Mouse (Mus musculus): Measurements from ENCODE around the gene Eea1. TPM values are rescaled to one million over a fixed set of nuclear protein-coding genes. Genes with fewer than 3 reads are reported as not detected.
A peak's percentile ranks its signal among the peaks of the same experiment; 100 is the strongest.
"Not testable (repeated sequence)": the region's sequence is repeated elsewhere in the genome, so short reads cannot be mapped to it uniquely, and the experiment has no call there.

Eea1 gene
- polyA plus RNA-seq, 1 experiment from 2014 or later, result 15.9 TPM

DNA sequence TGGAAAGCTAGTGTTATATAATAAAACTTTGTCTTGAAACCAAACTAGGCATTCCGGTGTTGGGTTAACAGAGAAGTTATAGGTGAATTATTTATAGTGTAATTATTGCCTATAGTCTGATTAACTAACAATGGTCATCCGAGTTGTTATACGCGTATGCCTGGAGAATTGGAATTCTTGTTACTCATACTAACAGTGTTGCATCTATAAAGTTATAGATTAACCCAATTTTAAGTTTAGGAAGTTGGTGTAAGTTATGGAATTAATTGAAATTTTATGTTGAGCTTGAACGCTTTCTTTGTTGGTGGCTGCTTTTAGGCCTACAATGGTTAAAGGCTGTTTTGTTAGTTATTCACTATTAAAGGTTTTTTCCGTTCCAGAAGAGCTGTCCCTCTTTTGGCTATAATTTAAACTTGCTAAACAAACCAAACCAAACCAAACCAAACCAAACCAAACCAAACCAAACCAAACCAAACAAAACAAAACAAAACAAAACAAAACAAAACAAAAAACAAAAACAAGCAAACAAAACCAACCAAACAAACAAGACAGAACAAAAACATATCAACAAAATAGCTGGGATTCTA, 137.1 kb downstream of the Eea1 start:
- WGBS, result 86% methylated on average over 6 of the region's 6 CpGs

DNA sequence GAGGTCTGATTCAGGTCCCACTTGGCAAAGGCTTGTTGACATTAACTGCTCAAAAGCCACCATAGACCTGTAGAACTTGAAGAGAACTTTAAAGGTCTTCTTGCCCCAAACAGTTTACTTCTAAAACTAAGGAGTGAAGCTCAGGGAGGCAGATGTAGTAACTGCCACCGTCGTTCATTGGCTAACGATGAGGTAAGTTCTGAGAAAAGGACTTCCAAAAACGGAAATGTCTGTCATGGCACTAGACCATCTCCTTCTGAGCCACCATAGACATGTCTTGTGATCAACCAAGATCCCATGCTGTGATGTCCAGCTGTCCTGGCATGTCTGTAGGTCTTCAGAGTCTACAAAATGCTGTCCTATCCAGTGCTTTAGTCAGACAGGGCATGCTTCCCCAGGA, 139.4 kb downstream of the Eea1 start:
- no peak for ATAC-seq (ENCODE audit: low FRiP score, low read depth)
- Histone ChIP-seq H3K27me3 (replicated peaks) (no peaks in the 10 kb centered on the region), H3K4me1 (peaks cover 7% of the 10 kb centered on the region; the same call in 1 of the 2 replicates), H3K9me3 (no peaks in the 10 kb centered on the region), H3K4me2 (replicated peaks) (no peak overlapping the region), H3K36me3 (no peaks in the 10 kb centered on the region), H3K27ac (no peak overlapping the region), H3K9ac (no peak overlapping the region), H3K4me3 (no peak overlapping the region)
- WGBS, result 94% methylated on average over 4 of the region's 4 CpGs

More for the DNA sequence above, 137.1 kb downstream of the Eea1 start:
- H3K4me3 ChIP-seq; H3K36me3 ChIP-seq; H3K9ac ChIP-seq; H3K27me3 ChIP-seq (replicated peaks); H3K4me1 ChIP-seq; H3K9me3 ChIP-seq; H3K4me2 ChIP-seq (replicated peaks); H3K27ac ChIP-seq: not testable (repeated sequence)
- peak; percentile 100 for ATAC-seq (ENCODE audit: low FRiP score, low read depth)

DNA sequence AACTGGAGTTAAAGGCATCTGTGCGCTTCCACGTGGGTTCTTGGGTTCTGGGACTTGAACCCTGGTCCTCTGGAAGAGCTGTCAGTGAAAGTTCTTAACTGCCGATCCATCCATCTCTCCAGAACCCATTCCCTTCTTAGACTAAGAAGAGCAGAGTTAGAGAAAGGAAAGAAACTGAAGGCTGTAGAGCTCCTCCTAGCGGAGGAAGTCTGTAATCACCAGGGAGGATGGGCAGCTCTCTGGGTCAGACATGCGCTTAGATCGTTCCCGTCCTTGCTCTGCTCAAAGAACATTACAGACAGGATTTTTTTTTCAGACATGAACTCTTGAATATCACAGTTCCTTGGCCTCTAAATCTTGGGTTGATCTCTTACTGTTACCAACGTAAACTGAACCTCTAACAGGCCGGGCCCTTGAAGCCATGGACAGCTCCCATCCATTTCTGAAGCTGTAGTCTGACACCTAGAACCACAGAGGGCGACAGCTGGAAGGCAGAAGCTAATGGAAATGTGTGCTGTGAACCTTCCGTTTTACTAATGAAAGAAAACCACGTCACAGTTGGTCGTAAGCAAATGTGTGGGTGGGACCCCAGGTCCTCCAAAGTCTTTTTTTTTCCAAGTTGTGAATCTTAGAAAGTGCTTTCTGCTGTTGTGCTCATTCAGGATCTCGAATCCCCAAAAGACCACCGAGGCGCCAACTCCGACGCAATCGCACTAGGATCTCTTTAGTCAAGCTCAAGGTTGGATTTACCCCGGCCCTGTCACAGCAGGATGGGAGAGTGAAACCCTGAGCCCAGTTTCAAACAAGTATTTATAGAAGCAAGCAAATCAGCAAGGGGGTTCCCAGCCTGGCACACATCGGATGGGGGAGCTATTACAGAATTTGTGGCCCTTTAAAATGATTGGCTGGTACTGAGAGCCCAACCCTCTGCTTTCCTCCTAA, 140.3 kb downstream of the Eea1 start:
- H3K4me3 ChIP-seq, result no peak overlapping the region
- peaks cover 7% of the 10 kb centered on the region; the same call in 1 of the 2 replicates for H3K4me1 ChIP-seq
- no peak overlapping the region for H3K4me2 ChIP-seq (replicated peaks)
- no peak for ATAC-seq (ENCODE audit: low FRiP score, low read depth)
- H3K9ac ChIP-seq, result no peak overlapping the region
- H3K9me3 ChIP-seq, result no peaks in the 10 kb centered on the region
- H3K36me3 ChIP-seq, result no peaks in the 10 kb centered on the region
- WGBS, result 68% methylated on average over 21 of the region's 21 CpGs
- H3K27me3 ChIP-seq (replicated peaks), result no peaks in the 10 kb centered on the region
- H3K27ac ChIP-seq, result no peak overlapping the region

DNA sequence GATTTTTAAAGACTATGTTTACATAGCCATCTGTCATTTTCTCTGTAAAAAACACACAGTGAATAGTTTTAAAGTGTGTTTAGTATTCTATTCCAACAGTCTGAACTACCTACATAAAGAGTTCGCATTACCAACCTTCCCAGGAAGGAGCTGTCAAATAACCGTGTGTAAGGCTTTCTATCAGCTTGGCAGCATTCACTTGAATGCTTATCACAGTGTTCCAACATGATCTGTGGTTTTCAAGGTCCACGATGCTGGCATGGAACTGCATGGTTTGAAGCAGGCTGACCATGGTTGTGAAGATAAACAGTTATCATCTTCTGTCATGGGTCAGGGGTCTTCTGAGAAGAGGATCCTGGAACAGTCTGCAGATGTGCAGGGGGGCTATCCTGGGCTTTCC, 141.8 kb downstream of the Eea1 start:
- Histone ChIP-seq H3K36me3 (no peaks in the 10 kb centered on the region), H3K4me3 (no peak overlapping the region), H3K27me3 (replicated peaks) (no peaks in the 10 kb centered on the region), H3K27ac (no peak overlapping the region), H3K4me2 (replicated peaks) (no peak overlapping the region), H3K4me1 (no peaks in the 10 kb centered on the region), H3K9me3 (no peaks in the 10 kb centered on the region), H3K9ac (no peak overlapping the region)
- no peak for ATAC-seq (ENCODE audit: low FRiP score, low read depth)
- 88% methylated on average over 3 of the region's 3 CpGs for WGBS

DNA sequence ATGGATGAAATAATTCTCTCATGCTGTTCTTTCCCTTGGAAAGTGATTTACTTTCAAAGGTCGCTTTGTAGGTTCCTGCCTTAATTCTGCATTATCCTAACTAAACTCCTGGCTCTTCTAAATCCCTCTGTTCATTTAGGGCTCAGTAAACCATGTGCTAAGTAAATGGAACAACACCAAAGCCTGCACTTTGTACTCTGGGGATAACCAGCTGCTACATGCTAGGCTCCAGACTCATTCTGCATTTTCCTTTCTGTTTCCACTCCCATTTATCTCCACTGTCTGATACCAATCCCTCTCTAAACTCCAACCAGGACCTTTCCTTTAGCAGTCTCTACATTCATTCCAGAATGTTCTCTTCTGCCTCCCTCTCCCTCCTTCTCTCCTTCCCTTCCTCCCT, 149.3 kb downstream of the Eea1 start:
- no peaks in the 10 kb centered on the region for H3K36me3 ChIP-seq
- no peak overlapping the region for H3K9ac ChIP-seq
- no peak overlapping the region for H3K27ac ChIP-seq
- no peaks in the 10 kb centered on the region for H3K27me3 ChIP-seq (replicated peaks)
- ATAC-seq (ENCODE audit: low FRiP score, low read depth), result no peak
- 76% methylated on average over 1 of the region's 1 CpGs for WGBS
- H3K4me2 ChIP-seq (replicated peaks), result no peak overlapping the region
- no peaks in the 10 kb centered on the region for H3K9me3 ChIP-seq
- no peaks in the 10 kb centered on the region for H3K4me1 ChIP-seq
- H3K4me3 ChIP-seq, result no peak overlapping the region

DNA sequence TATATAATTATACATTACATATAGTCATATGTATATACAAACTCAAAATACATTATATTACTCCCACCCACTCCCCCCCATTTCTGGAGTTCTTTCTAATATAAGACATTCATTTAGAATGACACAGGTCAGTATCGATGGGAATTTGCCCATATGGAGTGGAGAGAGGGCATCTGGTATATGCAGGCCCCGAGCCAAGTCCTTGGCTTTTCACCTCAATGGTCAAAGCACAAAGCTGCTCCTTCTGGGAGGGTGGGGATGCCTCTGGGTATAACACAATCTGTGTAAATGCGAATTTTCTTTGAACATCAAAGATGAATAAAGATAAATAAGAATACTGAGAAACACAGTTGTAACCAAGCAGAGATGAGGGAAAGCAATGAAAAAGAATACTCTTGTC, 149.9 kb downstream of the Eea1 start:
- H3K4me3 ChIP-seq, result no peak overlapping the region
- H3K9me3 ChIP-seq, result no peaks in the 10 kb centered on the region
- no peaks in the 10 kb centered on the region for H3K27me3 ChIP-seq (replicated peaks)
- no peak overlapping the region for H3K4me2 ChIP-seq (replicated peaks)
- WGBS, result 73% methylated on average over 3 of the region's 3 CpGs
- H3K27ac ChIP-seq, result no peak overlapping the region
- H3K36me3 ChIP-seq, result no peaks in the 10 kb centered on the region
- ATAC-seq (ENCODE audit: low FRiP score, low read depth), result no peak
- no peaks in the 10 kb centered on the region for H3K4me1 ChIP-seq
- no peak overlapping the region for H3K9ac ChIP-seq

DNA sequence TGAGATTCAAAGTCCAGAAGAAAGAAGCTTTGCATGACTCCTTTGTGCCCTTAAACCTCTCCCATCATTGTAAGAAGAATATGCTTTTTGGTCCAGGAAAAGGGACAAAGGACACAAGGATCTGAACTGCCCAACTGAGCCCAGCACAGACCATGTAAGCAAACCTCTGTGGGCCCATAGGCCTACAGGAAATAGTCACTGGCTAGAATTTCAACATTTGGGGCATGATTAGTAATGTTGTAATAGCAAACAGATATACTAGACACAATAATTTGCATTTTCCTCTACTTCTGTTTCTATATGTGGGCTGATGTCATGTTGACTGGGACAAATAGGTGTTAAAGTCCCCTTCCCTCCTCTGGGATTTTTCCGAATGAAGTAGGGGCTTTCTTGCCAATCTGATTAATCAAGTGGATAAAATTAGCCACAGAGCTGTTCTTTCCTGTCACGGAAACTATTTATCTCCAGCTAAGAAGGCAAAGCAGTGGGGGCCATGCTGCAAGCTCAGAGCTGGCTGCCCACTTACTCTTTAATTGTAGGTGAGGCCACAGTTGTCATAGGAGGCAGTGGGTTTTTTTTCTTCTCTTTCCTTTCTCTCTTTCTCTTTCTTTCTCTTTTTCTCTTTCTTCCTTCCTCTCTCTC, 153.6 kb downstream of the Eea1 start:
- H3K27ac ChIP-seq, result no peak overlapping the region
- no peaks in the 10 kb centered on the region for H3K36me3 ChIP-seq
- ATAC-seq (ENCODE audit: low FRiP score, low read depth), result no peak
- H3K9me3 ChIP-seq, result no peaks in the 10 kb centered on the region
- H3K9ac ChIP-seq, result no peak overlapping the region
- H3K27me3 ChIP-seq (replicated peaks), result no peaks in the 10 kb centered on the region
- WGBS, result 47% methylated on average over 2 of the region's 2 CpGs
- no peaks in the 10 kb centered on the region for H3K4me1 ChIP-seq
- H3K4me3 ChIP-seq, result no peak overlapping the region
- no peak overlapping the region for H3K4me2 ChIP-seq (replicated peaks)

DNA sequence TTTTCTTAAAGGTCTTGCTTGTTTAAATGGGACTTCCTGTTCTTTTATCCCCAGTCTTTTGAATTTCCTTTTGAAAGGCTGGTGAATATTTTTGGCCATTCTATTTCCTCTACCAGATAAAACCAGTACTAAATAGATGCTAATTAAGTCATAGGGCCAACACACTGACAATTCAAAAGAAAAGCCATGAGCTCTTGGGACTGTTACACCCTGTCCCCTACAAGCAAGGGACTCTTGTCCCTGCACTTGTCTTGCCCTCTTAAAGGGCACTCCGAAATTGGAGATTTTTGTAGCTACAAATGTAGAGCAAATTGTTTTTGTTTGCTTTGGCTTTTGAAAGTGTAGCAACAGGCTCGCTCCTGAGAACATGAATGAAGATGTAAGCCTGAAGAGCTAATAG, 154.1 kb downstream of the Eea1 start:
- no peaks in the 10 kb centered on the region for H3K9me3 ChIP-seq
- H3K27me3 ChIP-seq (replicated peaks), result no peaks in the 10 kb centered on the region
- H3K4me3 ChIP-seq, result no peak overlapping the region
- H3K4me1 ChIP-seq, result no peaks in the 10 kb centered on the region
- H3K9ac ChIP-seq, result no peak overlapping the region
- no peak overlapping the region for H3K27ac ChIP-seq
- no peaks in the 10 kb centered on the region for H3K36me3 ChIP-seq
- WGBS, result 77% methylated on average over 2 of the region's 2 CpGs
- no peak for ATAC-seq (ENCODE audit: low FRiP score, low read depth)
- H3K4me2 ChIP-seq (replicated peaks), result no peak overlapping the region

Other genes with a start within 250 kb of the Eea1 start
- not detected in 2 replicates for gene Gm33543, start 97.7 kb upstream of the Eea1 start, polyA plus RNA-seq (2016; fragmentation: Nextera tagmentation; extraction: Ambion mirVana)
- gene Gm5426, start 196.0 kb downstream of the Eea1 start, polyA plus RNA-seq (2016; fragmentation: Nextera tagmentation; extraction: Ambion mirVana), result not detected in 2 replicates

Measured in neural tube, embryonic 12.5 days (tissue).